Mouse (Mus musculus): ENCODE data around the gene Stk33. TPM values are rescaled to one million over a fixed set of nuclear protein-coding genes. Genes with fewer than 3 reads are reported as not detected.

Stk33 gene
- total and polyA plus RNA-seq, 3 experiments, result not detected

GRCm38 (mm10) chr7:109440697-109441269 lies 1.9 kb upstream of the Stk33 start:
- Histone ChIP-seq H3K79me2 (ENCODE audit: control insufficient read depth, insufficient read depth, low read length, poor library complexity) (no peaks in the 10 kb centered on the region), H3K9me3 (replicated peaks; ENCODE audit: insufficient read depth, low read length) (no peaks in the 10 kb centered on the region), H3K4me3 (ENCODE audit: control insufficient read depth in 1 of 2, insufficient read depth in 1 of 2, low read depth in 2 of 2, low read length in 2 of 2) (no peak overlapping the region), H3K4me1 (ENCODE audit: control insufficient read depth in 1 of 2, insufficient read depth in 2 of 2, low read length in 2 of 2) (peaks cover 0 to 8% of the 10 kb centered on the region in 2 experiments; a peak in 2 of 4 replicates), H3K9ac (ENCODE audit: control insufficient read depth, low read depth, low read length, poor library complexity, severe bottlenecking) (no peak overlapping the region), H3K36me3 (ENCODE audit: control insufficient read depth in 1 of 2, insufficient read depth in 2 of 2, low read length in 2 of 2) (peaks cover 0 to 3% of the 10 kb centered on the region in 2 experiments; a peak in 1 of 4 replicates), H3K27me3 (ENCODE audit: control insufficient read depth in 1 of 2, insufficient read depth in 2 of 2, low read length in 2 of 2) (no peaks in the 10 kb centered on the region; a peak in 1 of 4 replicates), H3K27ac (ENCODE audit: control insufficient read depth, low read depth, low read length) (no peak overlapping the region)
- peak; percentile 31 for DNase-seq (ENCODE audit: low read depth, low spot score)
- no peak for TF ChIP-seq KAT2A (conservative IDR thresholded peaks at IDR 0.05; ENCODE audit: low read depth, low read length)
- no peak for TF ChIP-seq SIN3A (IDR thresholded peaks at IDR 0.05; ENCODE audit: low read length)
- no peak for TF ChIP-seq ZC3H11A (IDR thresholded peaks at IDR 0.05; ENCODE audit: low read depth, low read length)
- TF ChIP-seq CHD2 (IDR thresholded peaks at IDR 0.05; ENCODE audit: low read length), result no peak
- TF ChIP-seq TBP (IDR thresholded peaks at IDR 0.05; ENCODE audit: low read depth, low read length), result no peak
- TF ChIP-seq JUND (IDR thresholded peaks at IDR 0.05; ENCODE audit: low read depth, low read length), result no peak
- TF ChIP-seq RAD21 (IDR thresholded peaks at IDR 0.05; ENCODE audit: low read depth, low read length), result peak; percentile 22
- TF ChIP-seq MEF2A (IDR thresholded peaks at IDR 0.05; ENCODE audit: extremely low read depth, insufficient replicate concordance, low read depth, low read length, poor library complexity, severe bottlenecking), result no peak
- TF ChIP-seq RCOR1 (IDR thresholded peaks at IDR 0.05; ENCODE audit: low read depth, low read length), result 0 out of 2 replicates have a peak, but pooled peaks have one; percentile 18
- TF ChIP-seq E2F4 (IDR thresholded peaks at IDR 0.05; ENCODE audit: borderline replicate concordance, low read depth, low read length), result no peak
- TF ChIP-seq ZKSCAN1 (IDR thresholded peaks at IDR 0.05; ENCODE audit: low read depth, low read length), result no peak
- TF ChIP-seq EP300 (IDR thresholded peaks at IDR 0.05; ENCODE audit: low read depth in 1 of 2, low read length in 2 of 2), result peak; percentile 27 to 50; a peak in 2 of 4 replicates
- peak; percentile 70 for TF ChIP-seq GATA1 (IDR thresholded peaks at IDR 0.05; ENCODE audit: low read depth, low read length)
- TF ChIP-seq MYB (IDR thresholded peaks at IDR 0.05; ENCODE audit: low read depth, low read length), result no peak
- TF ChIP-seq CTCF (IDR thresholded peaks at IDR 0.05 in 2 of 3, conservative IDR thresholded peaks at IDR 0.05 in 1 of 3; ENCODE audit: control insufficient read depth in 1 of 3, insufficient read depth in 1 of 3, low read depth in 2 of 3, low read length in 3 of 3, poor library complexity in 1 of 3, severe bottlenecking in 1 of 3), result peak; percentile 6 to 39 (median 23); a peak in 3 of 6 replicates
- TF ChIP-seq NELFE (IDR thresholded peaks at IDR 0.05; ENCODE audit: low read depth, low read length), result no peak
- no peak for TF ChIP-seq ZNF384 (IDR thresholded peaks at IDR 0.05; ENCODE audit: low read depth, low read length)
- TF ChIP-seq CHD1 (IDR thresholded peaks at IDR 0.05; ENCODE audit: low read depth, low read length), result no peak
- TF ChIP-seq ELF1 (IDR thresholded peaks at IDR 0.05; ENCODE audit: low read depth, low read length), result no peak
- no peak for TF ChIP-seq USF1 (IDR thresholded peaks at IDR 0.05; ENCODE audit: low read depth, low read length)
- no peak for TF ChIP-seq ETS1 (IDR thresholded peaks at IDR 0.05; ENCODE audit: low read depth, low read length)
- no peak for TF ChIP-seq SMC3 (IDR thresholded peaks at IDR 0.05; ENCODE audit: low read depth, low read length)
- peak; percentile 49; the same call in 1 of the 2 replicates for TF ChIP-seq TCF12 (IDR thresholded peaks at IDR 0.05; ENCODE audit: low read depth, low read length)
- TF ChIP-seq ZMIZ1 (IDR thresholded peaks at IDR 0.05; ENCODE audit: low read depth, low read length), result no peak
- TF ChIP-seq MAZ (IDR thresholded peaks at IDR 0.05; ENCODE audit: low read depth, low read length), result no peak
- TF ChIP-seq GABPA (IDR thresholded peaks at IDR 0.05; ENCODE audit: low read depth, low read length), result no peak
- TF ChIP-seq MYC (IDR thresholded peaks at IDR 0.05; ENCODE audit: low read depth, low read length), result no peak
- no peak for TF ChIP-seq HCFC1 (IDR thresholded peaks at IDR 0.05; ENCODE audit: low read depth, low read length)

Data from MEL (cell line).